Mouse (Mus musculus): ENCODE results near the gene Cdv3.
"Not testable (repeated sequence)": the region's sequence is repeated elsewhere in the genome, so short reads cannot be mapped to it uniquely, and the experiment has no call there.

The Cdv3 gene

DNA sequence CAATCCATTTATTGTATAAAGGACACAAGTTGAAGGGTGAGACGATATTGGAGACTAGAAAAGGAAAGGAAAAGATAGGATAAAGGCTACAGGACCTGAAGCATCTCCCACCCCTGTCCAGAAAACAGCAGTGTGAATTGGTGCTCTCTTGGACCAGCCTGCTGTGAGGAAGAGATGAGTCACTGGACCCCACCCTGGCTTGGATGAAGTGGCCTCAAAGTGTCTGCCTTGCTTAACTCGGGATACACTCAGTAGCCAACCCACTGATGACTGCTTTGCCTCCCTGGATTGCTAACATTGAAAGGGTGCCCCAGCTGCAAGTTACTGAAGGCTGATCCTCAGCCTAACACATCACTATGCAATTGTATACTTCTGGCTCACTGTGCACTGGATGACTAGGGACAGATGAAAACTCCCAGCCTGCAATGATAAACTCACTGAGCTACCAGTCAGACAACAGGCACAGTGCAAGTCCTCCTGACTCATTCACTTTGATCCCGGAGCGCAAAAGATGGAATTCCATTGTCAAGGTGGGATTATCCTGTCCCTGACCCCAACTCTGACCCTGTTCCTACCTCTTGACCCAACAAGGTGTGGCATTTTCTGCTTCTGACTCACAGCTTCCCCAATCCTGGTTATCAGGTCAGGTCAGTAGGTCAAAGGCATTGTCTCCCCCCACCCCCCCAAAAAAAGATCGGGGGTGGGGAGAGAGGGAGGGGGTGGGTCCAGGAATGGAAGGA lies 6.8 kb upstream of the Cdv3 start:
- no peak for DNase-seq (ENCODE audit: low read depth)

- no peak for DNase-seq (ENCODE audit: low read depth)
These were observed 4.3 kb upstream of the Cdv3 start for GRCm38 (mm10) chr9:103369951-103370350.

- DNase-seq (ENCODE audit: low read depth) = no peak
These were observed 716 bp upstream of the Cdv3 start for GRCm38 (mm10) chr9:103366356-103366755.

- DNase-seq (ENCODE audit: low read depth) = no peak
These were observed 895 bp downstream of the Cdv3 start for GRCm38 (mm10) chr9:103364601-103365289.

DNA sequence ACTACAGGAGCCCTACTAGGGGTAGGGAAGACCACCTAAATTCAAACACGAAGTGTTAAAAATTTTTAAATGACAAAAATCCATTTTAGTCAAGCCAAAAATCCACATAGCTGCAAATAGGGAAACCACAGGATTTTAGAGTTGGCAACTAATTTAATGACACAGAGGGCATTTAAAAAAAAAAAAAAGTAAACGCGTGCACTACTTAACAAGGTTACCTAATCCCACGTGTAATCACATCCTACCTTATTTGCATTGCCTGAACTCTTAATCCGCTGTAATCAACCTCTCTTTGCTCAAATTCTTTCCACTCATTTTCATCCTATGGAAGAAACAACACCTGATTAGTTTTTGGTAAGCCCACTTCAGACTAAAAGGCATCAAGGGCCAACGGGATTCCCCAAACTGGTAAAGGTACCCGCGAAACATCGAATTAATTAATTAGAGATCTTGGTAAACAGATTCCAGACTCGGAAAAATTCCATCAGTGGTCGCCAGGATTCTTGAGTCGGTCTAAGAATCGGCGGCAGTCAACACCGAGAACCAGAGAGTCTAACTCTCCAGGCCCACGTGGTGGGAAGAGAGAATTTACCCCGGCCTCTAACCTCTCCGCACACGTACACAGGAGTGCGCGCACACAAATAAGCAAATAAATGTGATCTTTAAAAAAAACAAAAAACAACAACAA lies 1.8 kb downstream of the Cdv3 start:
- no peak for DNase-seq (ENCODE audit: low read depth)

GRCm38 (mm10) chr9:103363088-103363487 lies 2.6 kb downstream of the Cdv3 start:
- DNase-seq (ENCODE audit: low read depth) = no peak

GRCm38 (mm10) chr9:103360642-103361041 lies 5.0 kb downstream of the Cdv3 start:
- no peak for DNase-seq (ENCODE audit: low read depth)

GRCm38 (mm10) chr9:103358545-103358944 lies 7.1 kb downstream of the Cdv3 start:
- no peak for DNase-seq (ENCODE audit: low read depth)

GRCm38 (mm10) chr9:103357893-103358292 lies 7.7 kb downstream of the Cdv3 start:
- no peak for DNase-seq (ENCODE audit: low read depth)

DNA sequence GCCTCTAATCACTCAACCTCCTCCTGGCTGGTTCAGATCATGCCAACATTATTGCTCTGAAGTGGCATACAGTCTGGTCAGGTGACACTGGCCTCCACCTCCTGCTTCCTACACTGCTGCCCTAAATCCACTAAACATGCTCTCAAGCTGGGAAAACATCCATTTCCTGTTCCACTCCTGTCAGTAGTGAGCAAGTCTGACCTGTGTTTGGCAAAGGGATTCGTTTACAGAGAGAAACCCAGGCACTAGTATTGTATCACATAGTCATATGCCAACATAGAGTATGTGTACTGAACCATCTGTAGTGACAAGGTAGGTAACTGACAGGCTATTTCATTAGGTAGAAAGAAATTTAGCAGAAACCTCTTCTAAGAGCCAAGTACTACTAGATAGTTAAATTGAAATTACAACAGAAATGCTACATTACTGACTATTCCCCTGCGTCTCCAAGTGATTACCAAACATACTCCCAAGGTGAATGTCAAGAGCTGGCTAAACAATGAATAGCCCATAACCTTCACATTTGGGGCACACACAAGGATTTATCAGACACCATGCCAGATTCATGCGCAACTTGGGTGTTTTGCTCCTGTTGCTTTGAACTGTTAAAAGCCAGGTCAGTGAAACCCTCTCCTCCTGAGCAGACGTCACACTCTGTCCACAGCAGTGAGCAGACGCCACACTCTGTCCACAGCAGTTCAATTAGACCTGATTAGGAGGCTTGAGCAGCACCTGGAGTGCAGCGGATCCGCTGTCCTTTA lies 12.0 kb downstream of the Cdv3 start:
- DNase-seq (ENCODE audit: low read depth) = not testable (repeated sequence)

DNA sequence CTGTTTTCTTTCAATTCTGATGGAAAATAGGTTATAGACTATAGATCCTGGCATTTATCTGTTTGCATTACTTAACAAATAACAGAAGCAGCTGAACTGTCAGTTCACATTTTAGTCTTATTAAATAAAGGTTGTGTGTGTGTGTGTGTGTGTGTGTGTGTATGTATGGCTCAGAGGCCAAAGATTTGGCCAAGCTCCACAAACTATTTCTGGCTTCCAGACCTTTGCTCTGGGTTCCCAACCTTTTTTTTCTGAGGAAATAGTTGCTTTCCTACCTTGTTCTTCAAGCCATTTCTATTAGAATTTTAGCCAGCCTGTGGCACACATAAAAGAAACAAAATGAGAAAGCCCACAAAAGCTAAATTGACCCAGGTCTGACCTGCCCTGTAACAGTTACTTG lies 16.8 kb downstream of the Cdv3 start:
- no peak for DNase-seq (ENCODE audit: low read depth)

DNA sequence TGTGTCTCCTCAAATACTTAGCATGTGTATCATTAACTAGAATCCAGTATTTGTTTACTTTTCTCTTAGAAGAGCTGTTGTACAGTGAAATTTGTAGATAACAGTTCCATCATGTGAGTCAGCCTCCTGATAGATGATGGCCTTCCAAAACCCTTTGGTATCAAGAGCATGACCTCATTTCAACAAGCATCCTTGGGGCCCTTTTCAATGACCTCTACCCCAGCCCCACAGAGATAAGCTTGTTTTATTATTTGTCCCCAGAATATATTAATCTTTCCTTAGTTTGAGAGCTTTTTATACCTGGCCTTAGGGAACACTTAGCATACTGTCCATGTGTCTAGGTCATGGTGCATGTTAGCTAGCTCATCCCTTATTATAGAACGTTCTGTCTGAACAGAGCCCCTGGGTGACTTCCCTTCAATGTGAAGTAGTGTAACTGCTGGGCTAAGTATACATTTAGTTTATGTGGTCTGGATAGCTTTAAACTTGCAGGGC lies 17.6 kb downstream of the Cdv3 start:
- DNase-seq (ENCODE audit: low read depth) = no peak

DNA sequence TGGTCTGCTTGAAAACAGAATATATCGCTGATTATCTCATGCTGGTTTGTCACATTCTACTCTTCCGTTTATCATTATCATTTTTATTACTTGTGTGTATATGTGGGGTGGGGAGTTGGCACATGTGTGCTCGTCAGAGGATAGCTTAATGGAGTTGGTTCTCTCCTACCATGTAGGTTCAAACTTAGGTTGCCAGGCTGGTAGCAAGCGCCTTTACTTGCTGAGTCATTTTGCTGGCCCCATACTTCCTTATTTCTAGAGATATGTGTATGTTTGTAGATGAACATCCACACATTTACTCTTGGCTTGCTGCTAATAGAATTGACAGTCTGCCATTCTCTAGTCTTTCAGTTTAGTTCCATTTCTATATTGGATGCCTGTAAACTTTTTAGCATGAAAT lies 18.6 kb downstream of the Cdv3 start:
- DNase-seq (ENCODE audit: low read depth) = no peak

GRCm38 (mm10) chr9:103336912-103337311 lies 28.7 kb downstream of the Cdv3 start:
- DNase-seq (ENCODE audit: low read depth) = no peak

- DNase-seq (ENCODE audit: low read depth) = no peak
These were observed 33.0 kb downstream of the Cdv3 start for GRCm38 (mm10) chr9:103332663-103333062.

GRCm38 (mm10) chr9:103326449-103326848 lies 39.2 kb downstream of the Cdv3 start:
- DNase-seq (ENCODE audit: low read depth) = peak; percentile 16

- DNase-seq (ENCODE audit: low read depth) = no peak
These were observed 41.0 kb downstream of the Cdv3 start for GRCm38 (mm10) chr9:103324678-103325077.

- no peak for DNase-seq (ENCODE audit: low read depth)
These were observed 55.8 kb downstream of the Cdv3 start for GRCm38 (mm10) chr9:103309832-103310231.

GRCm38 (mm10) chr9:103305332-103306041 lies 60.2 kb downstream of the Cdv3 start:
- peak; percentile 18 for DNase-seq (ENCODE audit: low read depth)

DNA sequence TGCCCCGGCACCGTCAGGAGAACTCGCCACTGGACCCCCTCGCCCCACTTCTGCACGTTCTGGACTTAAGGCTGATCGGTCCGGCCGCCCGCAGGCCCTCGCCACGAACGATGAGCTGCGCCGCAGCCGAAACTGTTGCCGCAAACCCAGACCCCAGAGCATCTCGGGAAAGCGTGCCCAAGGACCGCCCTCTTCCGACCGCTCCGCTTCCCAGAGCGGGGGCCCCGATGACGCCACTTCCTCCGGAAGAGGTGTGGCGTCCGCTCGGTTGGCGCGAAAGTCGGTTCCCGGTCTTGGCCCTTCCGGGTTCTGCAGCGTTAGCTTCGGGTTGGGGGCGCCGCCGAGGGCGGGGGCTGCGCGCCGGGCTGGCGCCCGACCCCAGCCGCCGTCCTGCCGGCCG lies 60.7 kb downstream of the Cdv3 start, which contains the start of the genes 1300017J02Rik and Topbp1:
TSS of gene 1300017J02Rik (minus strand) at position 156 of the 400 bp plus-strand sequence.
TSS of gene Topbp1 (plus strand) at position 289 of the 400 bp plus-strand sequence.
- DNase-seq (ENCODE audit: low read depth) = peak; percentile 91
